Mouse (Mus musculus) heart, embryonic 13.5 days (tissue): ENCODE data around the gene Diexf. TPM values are rescaled to one million over a fixed set of nuclear protein-coding genes. Genes with fewer than 3 reads are reported as not detected.

ENCODE experiments used
- ATAC-seq: fragments of 200-750 bp; cut with Nextera tagmentation; 2 replicates; pipeline ENCODE4 v1.8.0; 2017; ENCODE audit warnings: moderate TSS enrichment; ENCODE audit not compliant: insufficient number of reproducible peaks, low FRiP score, low TSS enrichment; ENCODE audit errors: extremely low read depth
- H3K27ac ChIP-seq: fragments of 300-500 bp; sonication (generic); replicated peaks from 2 replicates; pipeline ENCODE4 v1.5.1; 2015; ENCODE audit warnings: moderate library complexity, mild to moderate bottlenecking, inconsistent platforms
- H3K27me3 ChIP-seq: fragments of 300-500 bp; sonication (generic); replicated peaks from 2 replicates; pipeline ENCODE4 v1.6.1; 2015; ENCODE audit warnings: mild to moderate bottlenecking, inconsistent platforms
- H3K36me3 ChIP-seq: fragments of 300-500 bp; sonication (generic); 2 replicates; pipeline ENCODE4 v1.6.1; 2015; ENCODE audit warnings: mild to moderate bottlenecking, inconsistent platforms
- H3K4me1 ChIP-seq: fragments of 300-500 bp; sonication (generic); 2 replicates; pipeline ENCODE4 v1.6.1; 2015; ENCODE audit warnings: inconsistent platforms
- H3K4me2 ChIP-seq: fragments of 300-500 bp; sonication (generic); 2 replicates; pipeline ENCODE4 v1.6.1; 2015; ENCODE audit warnings: inconsistent platforms, mild to moderate bottlenecking, moderate library complexity
- H3K4me3 ChIP-seq: fragments of 300-500 bp; sonication (generic); 2 replicates; pipeline ENCODE4 v1.5.1; 2015; ENCODE audit warnings: moderate library complexity, mild to moderate bottlenecking, inconsistent platforms
- H3K9ac ChIP-seq: fragments of 300-500 bp; sonication (generic); 2 replicates; pipeline ENCODE4 v1.6.1; 2015; ENCODE audit warnings: inconsistent platforms, mild to moderate bottlenecking, moderate library complexity
- H3K9me3 ChIP-seq: fragments of 300-500 bp; sonication (generic); 2 replicates; pipeline ENCODE4 v1.6.1; 2016; ENCODE audit warnings: inconsistent platforms
- WGBS: fragments of 180-500 bp; shearing (Covaris S2); methylation state at CpG from one replicate; pipeline ENCODE4 v1.1.7; 2015; ENCODE audit warnings: mixed read lengths; 5-methylcytosine and 5-hydroxymethylcytosine counted together
- polyA plus RNA-seq: library from polyadenylated mRNA; unstranded; fragments of >200 nt; fragmentation: Nextera tagmentation; extraction: Ambion mirVana; gene quantifications from 2 replicates; pipeline ENCODE4 v1.2.1, GENCODE M21; 2015

The Diexf gene
- polyA plus RNA-seq, 1 experiment from 2014 or later: 5.7 TPM

GRCm38 (mm10) chr1:193138087-193138486 lies 8.0 kb upstream of the Diexf start:
- 42% methylated on average over 7 of the region's 7 CpGs for WGBS
- Histone ChIP-seq H3K27ac (peak overlapping the region; percentile 29; the same call in 1 of the 2 replicates), H3K4me2 (no peak overlapping the region), H3K9ac (no peak overlapping the region), H3K9me3 (no peaks in the 10 kb centered on the region), H3K4me1 (no peaks in the 10 kb centered on the region), H3K36me3 (no peaks in the 10 kb centered on the region), H3K4me3 (no peak overlapping the region), H3K27me3 (no peaks in the 10 kb centered on the region)
- ATAC-seq: no peak

GRCm38 (mm10) chr1:193133726-193134125 lies 3.7 kb upstream of the Diexf start:
- H3K4me2 ChIP-seq: no peak overlapping the region
- no peak for ATAC-seq
- H3K4me1 ChIP-seq: peaks cover 12% of the 10 kb centered on the region
- no peaks in the 10 kb centered on the region for H3K36me3 ChIP-seq
- H3K9me3 ChIP-seq: no peaks in the 10 kb centered on the region
- no peaks in the 10 kb centered on the region for H3K27me3 ChIP-seq
- H3K27ac ChIP-seq: no peak overlapping the region
- WGBS: 77% methylated on average over 1 of the region's 1 CpGs
- H3K4me3 ChIP-seq: no peak overlapping the region
- H3K9ac ChIP-seq: no peak overlapping the region

GRCm38 (mm10) chr1:193132385-193132784 lies 2.3 kb upstream of the Diexf start:
- no peaks in the 10 kb centered on the region for H3K27me3 ChIP-seq
- H3K4me2 ChIP-seq: no peak overlapping the region
- no peak overlapping the region for H3K4me3 ChIP-seq
- H3K27ac ChIP-seq: no peak overlapping the region
- peaks cover 13% of the 10 kb centered on the region for H3K4me1 ChIP-seq
- no peak for ATAC-seq
- peaks cover 8% of the 10 kb centered on the region for H3K36me3 ChIP-seq
- no peaks in the 10 kb centered on the region for H3K9me3 ChIP-seq
- no peak overlapping the region for H3K9ac ChIP-seq

GRCm38 (mm10) chr1:193131311-193131948 lies 1.4 kb upstream of the Diexf start:
- H3K27ac ChIP-seq: no peak overlapping the region
- H3K9me3 ChIP-seq: no peaks in the 10 kb centered on the region
- H3K4me2 ChIP-seq: no peak overlapping the region
- ATAC-seq: no peak
- no peak overlapping the region for H3K9ac ChIP-seq
- WGBS: 72% methylated on average over 6 of the region's 6 CpGs
- no peak overlapping the region for H3K4me3 ChIP-seq
- H3K4me1 ChIP-seq: peaks cover 13% of the 10 kb centered on the region
- H3K27me3 ChIP-seq: no peaks in the 10 kb centered on the region
- peaks cover 18% of the 10 kb centered on the region for H3K36me3 ChIP-seq

GRCm38 (mm10) chr1:193130839-193131238 lies 767 bp upstream of the Diexf start:
- Histone ChIP-seq H3K4me2 (peak overlapping the region; percentile 73), H3K4me3 (peak overlapping the region; percentile 97; the same call in 1 of the 2 replicates), H3K9ac (peak overlapping the region; percentile 62; the same call in 1 of the 2 replicates), H3K36me3 (peaks cover 20% of the 10 kb centered on the region), H3K27ac (no peak overlapping the region), H3K4me1 (peaks cover 13% of the 10 kb centered on the region), H3K9me3 (no peaks in the 10 kb centered on the region), H3K27me3 (no peaks in the 10 kb centered on the region)
- 79% methylated on average over 8 of the region's 8 CpGs for WGBS
- ATAC-seq: no peak

- WGBS: 25% methylated on average over 11 of the region's 11 CpGs
These were observed 369 bp upstream of the Diexf start for GRCm38 (mm10) chr1:193130456-193130825.

GRCm38 (mm10) chr1:193129321-193129720 lies 751 bp downstream of the Diexf start:
- Histone ChIP-seq H3K9me3 (no peaks in the 10 kb centered on the region), H3K4me3 (peak overlapping the region; percentile 97), H3K9ac (peak overlapping the region; percentile 92), H3K27me3 (no peaks in the 10 kb centered on the region), H3K4me2 (peak overlapping the region; percentile 73), H3K36me3 (peaks cover 31% of the 10 kb centered on the region), H3K4me1 (peaks cover 13% of the 10 kb centered on the region), H3K27ac (no peak overlapping the region)
- WGBS: 17% methylated on average over 5 of the region's 5 CpGs
- ATAC-seq: no peak

More at GRCm38 (mm10) chr1:193130456-193130825, 369 bp upstream of the Diexf start:
- H3K27ac ChIP-seq: no peak overlapping the region
- no peaks in the 10 kb centered on the region for H3K27me3 ChIP-seq
- no peak for ATAC-seq
- peak overlapping the region; percentile 73 for H3K4me2 ChIP-seq
- no peaks in the 10 kb centered on the region for H3K9me3 ChIP-seq
- peaks cover 21% of the 10 kb centered on the region for H3K36me3 ChIP-seq
- H3K4me1 ChIP-seq: peaks cover 13% of the 10 kb centered on the region
- H3K4me3 ChIP-seq: peak overlapping the region; percentile 97
- peak overlapping the region; percentile 62 for H3K9ac ChIP-seq

GRCm38 (mm10) chr1:193128055-193128454 lies 2.0 kb downstream of the Diexf start:
- no peaks in the 10 kb centered on the region for H3K9me3 ChIP-seq
- H3K4me1 ChIP-seq: peaks cover 13% of the 10 kb centered on the region
- H3K27ac ChIP-seq: no peak overlapping the region
- H3K36me3 ChIP-seq: peaks cover 44% of the 10 kb centered on the region
- ATAC-seq: no peak
- H3K9ac ChIP-seq: no peak overlapping the region
- 85% methylated on average over 6 of the region's 6 CpGs for WGBS
- no peaks in the 10 kb centered on the region for H3K27me3 ChIP-seq
- no peak overlapping the region for H3K4me3 ChIP-seq
- H3K4me2 ChIP-seq: no peak overlapping the region

GRCm38 (mm10) chr1:193125835-193126234 lies 4.2 kb downstream of the Diexf start:
- WGBS: 76% methylated on average over 4 of the region's 4 CpGs
- Histone ChIP-seq H3K27me3 (no peaks in the 10 kb centered on the region), H3K9ac (no peak overlapping the region), H3K4me2 (no peak overlapping the region), H3K36me3 (peaks cover 66% of the 10 kb centered on the region), H3K4me3 (no peak overlapping the region), H3K27ac (no peak overlapping the region), H3K4me1 (peaks cover 12% of the 10 kb centered on the region), H3K9me3 (no peaks in the 10 kb centered on the region)
- ATAC-seq: no peak

- H3K4me2 ChIP-seq: no peak overlapping the region
- no peak for ATAC-seq
- no peaks in the 10 kb centered on the region for H3K27me3 ChIP-seq
- no peaks in the 10 kb centered on the region for H3K9me3 ChIP-seq
- H3K27ac ChIP-seq: no peak overlapping the region
- H3K36me3 ChIP-seq: peaks cover 90% of the 10 kb centered on the region
- H3K4me1 ChIP-seq: no peaks in the 10 kb centered on the region
- H3K4me3 ChIP-seq: no peak overlapping the region
- WGBS: 87% methylated on average over 6 of the region's 6 CpGs
- H3K9ac ChIP-seq: no peak overlapping the region
These were observed 6.8 kb downstream of the Diexf start for GRCm38 (mm10) chr1:193123290-193123689.

- 83% methylated on average over 7 of the region's 7 CpGs for WGBS
- ATAC-seq: no peak
- H3K4me2 ChIP-seq: no peak overlapping the region
- H3K27me3 ChIP-seq: no peaks in the 10 kb centered on the region
- no peaks in the 10 kb centered on the region for H3K4me1 ChIP-seq
- no peak overlapping the region for H3K27ac ChIP-seq
- H3K9me3 ChIP-seq: no peaks in the 10 kb centered on the region
- peaks cover 91% of the 10 kb centered on the region for H3K36me3 ChIP-seq
- H3K9ac ChIP-seq: no peak overlapping the region
- no peak overlapping the region for H3K4me3 ChIP-seq
These were observed 7.3 kb downstream of the Diexf start for GRCm38 (mm10) chr1:193122793-193123192.

- Histone ChIP-seq H3K27ac (no peak overlapping the region), H3K9me3 (no peaks in the 10 kb centered on the region), H3K27me3 (no peaks in the 10 kb centered on the region), H3K36me3 (peaks cover 100% of the 10 kb centered on the region), H3K4me2 (no peak overlapping the region), H3K4me1 (no peaks in the 10 kb centered on the region), H3K4me3 (no peak overlapping the region), H3K9ac (no peak overlapping the region)
- 92% methylated on average over 9 of the region's 9 CpGs for WGBS
- no peak for ATAC-seq
These were observed 18.0 kb downstream of the Diexf start for GRCm38 (mm10) chr1:193112093-193112492.
